Mouse (Mus musculus): ENCODE measurements at regions not wholly inside any gene's neighbourhood (a gene's known extent, or its start where the extent isn't known, plus 50 kb on each side); places are given as distances from the start of the nearest gene placed in this dataset.
A peak's percentile ranks its signal among the peaks of the same experiment; 100 is the strongest.

GRCm38 (mm10) chrX:109686502-109687130, 490.1 kb downstream of the Gm6377 start:
- no peak for DNase-seq

DNA sequence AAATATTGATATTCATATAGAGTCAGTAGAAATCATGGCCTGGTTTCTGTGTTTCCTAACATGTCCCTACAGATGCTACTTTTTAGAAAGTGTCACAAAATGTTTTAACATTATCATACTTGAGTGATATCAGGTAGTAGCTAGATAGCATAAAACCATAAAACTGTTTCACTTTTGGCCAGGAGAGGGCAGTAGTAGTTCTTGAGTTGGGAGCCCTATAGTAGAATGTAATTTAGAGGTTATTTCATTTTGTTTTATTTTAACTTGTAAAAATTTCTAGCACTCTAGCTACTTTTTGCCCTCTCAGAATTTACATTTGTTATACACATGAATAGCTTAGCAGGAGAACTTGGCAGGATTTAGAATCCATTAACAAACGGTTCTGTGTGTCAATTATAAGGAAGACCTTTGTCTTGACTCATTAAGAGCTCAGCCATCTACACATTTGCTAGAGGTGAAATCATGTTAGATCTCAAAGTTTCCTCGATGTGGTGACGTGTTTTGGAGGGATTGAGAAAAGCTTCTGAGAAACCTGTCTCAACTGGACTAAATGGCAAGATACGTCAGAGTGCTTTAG, 538.5 kb downstream of the Gm6377 start:
- peak; percentile 1 for DNase-seq

DNA sequence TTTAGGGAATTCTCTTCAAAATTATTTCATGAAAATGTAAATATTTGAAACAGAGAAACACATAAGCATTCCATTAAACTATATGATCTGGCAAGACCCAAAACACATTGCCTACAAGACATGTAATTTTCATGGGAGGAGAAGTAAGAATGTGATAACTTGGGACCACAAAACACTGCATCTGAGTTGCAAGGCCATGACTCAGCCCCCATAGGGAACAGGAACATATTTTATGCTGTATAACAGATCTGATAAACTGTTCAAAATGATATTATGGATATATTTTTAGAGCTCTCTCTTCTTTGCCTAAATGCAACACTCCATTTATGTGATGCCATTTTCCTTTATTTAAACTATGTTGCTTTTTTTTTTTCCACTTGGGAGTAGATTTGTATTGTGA, 539.4 kb downstream of the Gm6377 start:
- DNase-seq = no peak

All from lung, postnatal 10 days (tissue).